Mouse (Mus musculus) stomach, postnatal 0 days (tissue): Measurements from ENCODE around the gene Olfr638. TPM values are rescaled to one million over a fixed set of nuclear protein-coding genes. Genes with fewer than 3 reads are reported as not detected.

ENCODE experiments used
- ATAC-seq: fragments of 200-750 bp; cut with Nextera tagmentation; 2 replicates; pipeline ENCODE4 v1.8.0; 2017; ENCODE audit not compliant: low FRiP score, low TSS enrichment
- DNase-seq: peaks from one replicate; pipeline ENCODE4 v3.0.0-alpha.2; 2016; ENCODE audit warnings: low spot score
- H3K27ac ChIP-seq: fragments of 300-500 bp; sonication (generic); replicated peaks from 2 replicates; pipeline ENCODE4 v1.5.1; 2014; ENCODE audit warnings: mild to moderate bottlenecking, control low read depth
- H3K27me3 ChIP-seq: fragments of 300-500 bp; sonication (generic); 2 replicates; pipeline ENCODE4 v1.6.1; 2014; ENCODE audit warnings: low read length; ENCODE audit not compliant: control insufficient read depth, insufficient read depth
- H3K36me3 ChIP-seq: fragments of 300-500 bp; sonication (generic); 2 replicates; pipeline ENCODE4 v1.6.1; 2014; ENCODE audit warnings: low read length, mixed read lengths; ENCODE audit not compliant: control insufficient read depth, insufficient read depth
- H3K4me1 ChIP-seq: fragments of 300-500 bp; sonication (generic); replicated peaks from 2 replicates; pipeline ENCODE4 v1.6.1; 2014; ENCODE audit warnings: antibody characterized with exemption; ENCODE audit not compliant: control insufficient read depth, insufficient read depth
- H3K4me2 ChIP-seq: fragments of 300-500 bp; sonication (generic); replicated peaks from 2 replicates; pipeline ENCODE4 v1.6.1; 2014; ENCODE audit warnings: low read depth, mild to moderate bottlenecking, control low read depth, moderate library complexity
- H3K4me3 ChIP-seq: fragments of 300-500 bp; sonication (generic); 2 replicates; pipeline ENCODE4 v1.5.1; 2014; ENCODE audit warnings: low read depth, low read length, control low read depth
- H3K9ac ChIP-seq: fragments of 300-500 bp; sonication (generic); 2 replicates; pipeline ENCODE4 v1.6.1; 2014; ENCODE audit warnings: mild to moderate bottlenecking, low read length, control low read depth, mixed read lengths
- H3K9me3 ChIP-seq: fragments of 300-500 bp; sonication (generic); 2 replicates; pipeline ENCODE4 v1.6.1; 2016; ENCODE audit warnings: low read length; ENCODE audit not compliant: control insufficient read depth
- CTCF ChIP-seq: IDR thresholded peaks from 2 replicates; pipeline ENCODE4 v1.5.1; 2016; ENCODE audit warnings: antibody characterized with exemption, low read depth, mild to moderate bottlenecking, moderate library complexity
- EP300 ChIP-seq: optimal IDR thresholded peaks from 2 replicates; pipeline ENCODE3; 2016; ENCODE audit warnings: antibody characterized with exemption
- WGBS: fragments of 180-500 bp; shearing (Covaris S2); extraction: QIAGEN DNeasy Blood & Tissue Kit; methylation state at CpG from one replicate; pipeline ENCODE4 v1.1.7; 2014; 5-methylcytosine and 5-hydroxymethylcytosine counted together
- polyA plus RNA-seq: library from polyadenylated mRNA; unstranded; fragments of >200 nt; fragmentation: Nextera tagmentation; extraction: Ambion mirVana; gene quantifications from 2 replicates; pipeline ENCODE4 v1.2.1, GENCODE M21; 2015

Olfr638 gene
- polyA plus RNA-seq, 1 experiment from 2014 or later, result not detected

DNA sequence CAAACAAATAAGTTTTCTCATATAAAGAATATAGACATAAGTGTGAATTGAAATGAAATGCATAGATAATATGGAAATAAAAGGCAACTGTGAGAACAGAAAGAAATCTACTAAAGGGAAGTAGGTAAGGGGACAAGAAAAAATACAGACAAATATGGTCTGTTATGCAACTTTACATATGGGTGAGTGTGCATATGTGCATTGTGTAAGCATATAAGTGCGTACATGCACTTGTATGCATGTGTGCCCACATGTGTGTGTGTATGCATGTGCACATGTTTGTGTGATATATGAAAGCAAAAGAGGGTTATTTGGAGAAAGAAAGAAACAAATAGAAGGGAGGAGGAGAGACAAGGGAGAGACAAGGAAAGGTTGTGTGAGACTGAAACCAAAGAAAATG lies 20.4 kb downstream of the Olfr638 start:
- Histone ChIP-seq H3K27me3 (no peaks in the 10 kb centered on the region), H3K27ac (no peak overlapping the region), H3K4me3 (no peak overlapping the region), H3K4me2 (no peak overlapping the region), H3K9me3 (no peaks in the 10 kb centered on the region), H3K4me1 (no peaks in the 10 kb centered on the region), H3K9ac (no peak overlapping the region), H3K36me3 (no peaks in the 10 kb centered on the region)
- DNase-seq (no peak), ATAC-seq (no peak)
- WGBS, result 71% methylated on average over 1 of the region's 1 CpGs
- TF ChIP-seq CTCF (no peak), EP300 (no peak)

DNA sequence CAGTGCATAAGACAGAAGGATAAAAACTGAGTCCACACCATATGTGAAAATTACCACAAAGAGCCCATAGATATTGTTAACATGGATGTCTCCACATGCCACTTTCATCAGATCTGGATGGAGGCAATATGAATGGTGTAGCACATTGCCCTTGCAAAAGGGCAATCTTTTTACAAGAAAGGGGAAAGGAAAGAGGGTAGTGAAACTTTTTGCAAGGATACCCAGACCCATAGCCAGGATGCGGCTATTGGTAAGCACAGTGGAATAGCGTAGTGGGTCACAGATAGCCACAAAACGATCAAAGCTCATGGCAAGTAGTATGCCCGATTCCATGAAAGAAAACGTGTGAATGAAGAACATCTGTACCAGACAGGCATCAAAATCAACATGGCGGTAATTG lies 23.1 kb downstream of the Olfr638 start:
- no peaks in the 10 kb centered on the region for H3K36me3 ChIP-seq
- H3K4me2 ChIP-seq, result no peak overlapping the region
- ATAC-seq (no peak), DNase-seq (no peak)
- no peak overlapping the region for H3K9ac ChIP-seq
- H3K27ac ChIP-seq, result no peak overlapping the region
- no peaks in the 10 kb centered on the region for H3K9me3 ChIP-seq
- TF ChIP-seq EP300 (no peak), CTCF (no peak)
- 88% methylated on average over 6 of the region's 6 CpGs for WGBS
- H3K4me3 ChIP-seq, result no peak overlapping the region
- no peaks in the 10 kb centered on the region for H3K27me3 ChIP-seq
- no peaks in the 10 kb centered on the region for H3K4me1 ChIP-seq

DNA sequence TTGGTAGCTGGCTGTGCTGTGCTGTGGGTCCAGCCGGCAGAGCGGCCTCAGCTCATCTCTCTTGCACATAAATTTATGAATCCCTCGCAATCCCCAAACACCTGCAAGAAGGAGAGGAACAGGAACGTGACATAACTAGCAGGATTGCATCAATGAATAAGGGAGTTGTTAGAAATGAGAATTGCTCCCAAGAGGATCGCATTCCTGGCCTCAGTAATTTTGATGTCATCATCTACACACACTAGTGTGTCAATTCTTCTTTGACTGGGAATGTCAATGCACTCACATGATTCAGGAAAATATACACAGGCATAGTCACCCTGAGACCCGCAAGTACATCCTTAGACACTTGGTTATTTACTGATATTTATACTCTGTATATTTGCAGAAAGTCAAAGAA lies 26.9 kb downstream of the Olfr638 start, which contains the start of gene Olfr640:
Olfr640 (minus strand) TSS at position 101 of the 400 bp plus-strand sequence.
- H3K4me1 ChIP-seq, result no peaks in the 10 kb centered on the region
- WGBS, result 77% methylated on average over 6 of the region's 6 CpGs
- ATAC-seq, result no peak
- no peak within 1 kb of the TSS for H3K4me2 ChIP-seq
- no peaks in the 10 kb centered on the region for H3K9me3 ChIP-seq
- H3K36me3 ChIP-seq, result no peaks in the 10 kb centered on the region
- H3K27ac ChIP-seq, result no peak within 1 kb of the TSS
- no peak within 1 kb of the TSS for H3K4me3 ChIP-seq
- no peaks in the 10 kb centered on the region for H3K27me3 ChIP-seq
- TF ChIP-seq CTCF, result no peak
- TF ChIP-seq EP300, result no peak
- H3K9ac ChIP-seq, result no peak within 1 kb of the TSS
- no peak for DNase-seq

DNA sequence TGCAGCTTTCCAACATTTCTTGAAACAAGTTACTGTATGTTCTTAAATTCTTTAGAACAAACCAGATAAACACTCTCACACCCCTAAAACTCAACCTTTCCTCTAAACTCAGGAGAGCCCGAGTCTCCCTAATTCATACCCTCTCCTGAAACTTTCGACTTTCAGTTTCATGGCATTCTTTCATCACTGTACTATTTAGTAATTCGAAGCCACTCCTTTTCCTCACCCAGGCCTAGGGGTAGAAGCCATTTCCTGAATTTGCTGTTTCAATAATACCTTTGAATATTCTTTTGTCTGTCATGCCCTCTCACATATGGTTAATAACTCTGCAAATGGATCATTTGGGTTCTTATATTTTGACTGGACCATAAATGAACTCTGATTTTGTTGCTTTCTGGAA lies 28.4 kb downstream of the Olfr638 start:
- ATAC-seq (no peak), DNase-seq (no peak)
- H3K36me3 ChIP-seq, result no peaks in the 10 kb centered on the region
- 80% methylated on average over 3 of the region's 3 CpGs for WGBS
- no peaks in the 10 kb centered on the region for H3K27me3 ChIP-seq
- H3K4me1 ChIP-seq, result no peaks in the 10 kb centered on the region
- no peak overlapping the region for H3K9ac ChIP-seq
- H3K4me3 ChIP-seq, result no peak overlapping the region
- H3K4me2 ChIP-seq, result no peak overlapping the region
- TF ChIP-seq EP300, result no peak
- TF ChIP-seq CTCF, result no peak
- H3K9me3 ChIP-seq, result no peaks in the 10 kb centered on the region
- no peak overlapping the region for H3K27ac ChIP-seq

DNA sequence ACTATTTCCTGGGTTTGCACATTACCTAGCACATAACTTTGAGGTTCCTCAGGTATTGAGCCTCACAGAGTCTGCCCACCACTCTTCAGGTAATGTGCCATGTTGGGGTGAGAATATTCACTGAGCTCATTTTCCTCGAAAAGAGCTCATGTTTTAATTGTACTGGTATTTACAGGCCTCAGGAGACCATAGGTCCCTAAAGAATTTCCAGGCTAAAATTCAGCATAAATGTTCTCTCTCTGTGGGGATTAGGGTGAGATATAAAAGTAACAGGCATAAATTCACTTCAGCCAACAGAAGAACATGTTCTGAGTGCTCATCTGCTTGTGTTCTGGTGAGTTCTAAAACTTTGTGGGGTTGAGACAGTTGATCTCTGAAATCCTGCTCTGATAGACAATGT lies 36.6 kb downstream of the Olfr638 start, which contains the start of gene Olfr641:
Olfr641 (plus strand) TSS at position 301 of the 400 bp plus-strand sequence.
- ATAC-seq, result no peak
- no peak within 1 kb of the TSS for H3K4me3 ChIP-seq
- WGBS, result 67% methylated on average over 1 of the region's 1 CpGs

DNA sequence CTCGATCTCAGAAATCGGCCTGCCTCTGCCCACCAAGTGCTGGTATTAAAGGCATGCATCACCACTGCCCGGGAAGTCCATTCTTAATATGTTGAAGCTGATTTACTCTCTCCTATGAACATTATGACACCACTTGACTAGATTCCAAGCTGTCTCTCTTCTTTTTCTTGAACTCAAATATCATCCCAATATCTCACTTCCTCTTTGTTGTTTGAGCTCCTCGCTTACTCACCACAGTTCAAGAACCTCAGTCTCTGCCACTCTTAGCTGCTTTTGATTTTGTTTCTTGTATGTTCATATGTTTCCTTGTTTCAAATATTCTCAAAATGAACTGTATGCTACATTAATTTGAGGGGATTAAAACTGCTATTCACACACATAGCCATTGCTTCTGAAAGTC lies 52.2 kb downstream of the Olfr638 start:
- Histone ChIP-seq H3K27me3 (no peaks in the 10 kb centered on the region), H3K27ac (no peak overlapping the region), H3K4me3 (no peak overlapping the region), H3K4me1 (no peaks in the 10 kb centered on the region), H3K4me2 (no peak overlapping the region), H3K9ac (no peak overlapping the region), H3K9me3 (no peaks in the 10 kb centered on the region), H3K36me3 (no peaks in the 10 kb centered on the region)
- ATAC-seq (no peak), DNase-seq (no peak)
- 88% methylated on average over 4 of the region's 4 CpGs for WGBS
- TF ChIP-seq CTCF, result no peak
- TF ChIP-seq EP300, result no peak

More for the DNA sequence above, 36.6 kb downstream of the Olfr638 start, which contains the start of gene Olfr641:
- H3K27me3 ChIP-seq, result no peaks in the 10 kb centered on the region
- no peak within 1 kb of the TSS for H3K4me2 ChIP-seq
- TF ChIP-seq CTCF (no peak), EP300 (no peak)
- no peak within 1 kb of the TSS for H3K9ac ChIP-seq
- no peaks in the 10 kb centered on the region for H3K36me3 ChIP-seq
- H3K4me1 ChIP-seq, result no peaks in the 10 kb centered on the region
- H3K9me3 ChIP-seq, result no peaks in the 10 kb centered on the region
- no peak for DNase-seq
- H3K27ac ChIP-seq, result no peak within 1 kb of the TSS
